Comparison of ENCODE assay signal across 8 mouse cellular contexts in the genomic region with DNA sequence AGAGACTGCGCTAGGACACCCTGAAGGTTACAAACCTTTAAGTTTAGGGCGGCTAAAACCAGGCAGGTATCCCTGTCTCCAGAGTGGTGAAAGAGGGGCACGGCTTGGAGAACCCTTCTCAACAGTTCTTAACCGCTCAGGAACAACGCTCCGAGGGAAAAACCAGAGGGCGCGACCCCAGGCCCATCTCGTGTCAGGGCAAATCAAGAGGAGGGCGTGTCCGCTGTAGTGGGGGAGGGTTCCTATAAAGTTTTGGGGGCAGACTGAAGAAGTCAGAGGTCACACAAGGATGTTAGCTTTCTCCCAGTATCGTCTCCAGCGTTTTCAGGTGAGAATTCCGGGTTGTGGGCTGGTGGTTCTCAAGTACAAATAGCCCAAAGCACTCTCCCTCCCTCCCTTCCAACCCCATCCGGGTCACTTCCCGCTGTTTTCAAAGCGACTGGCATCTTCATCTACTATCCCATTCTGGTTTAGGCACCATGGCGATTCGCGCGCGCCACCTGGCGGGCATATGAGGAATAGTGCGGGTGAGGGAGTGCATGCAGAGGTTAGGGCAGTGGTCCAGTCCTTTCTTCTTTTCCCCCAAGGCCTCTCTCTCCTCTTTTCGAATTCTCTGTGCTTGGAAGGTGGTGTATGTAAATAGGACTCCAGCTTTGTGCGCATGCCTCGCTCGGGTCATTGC. TPM values are rescaled to one million over a fixed set of nuclear protein-coding genes. Genes with fewer than 3 reads are reported as not detected.
A peak's percentile ranks its signal among the peaks of the same experiment; 100 is the strongest.
DNase-seq lines count a peak whose midpoint lies in the region; ATAC-seq lines count a peak whose summit lies in the region.

TSS of gene Ccdc83 (minus strand) at position 489 of the 682 bp plus-strand sequence.

- intact Hi-C loops in heart, postnatal 14 days (cut with DNase I), result loop anchor here (1.0 to 10.0 kb wide), 3 partner anchors 111 to 267 kb away; no protein-coding TSS in a partner anchor

- peaks cover 3% of the 10 kb centered on the region for H3K4me1 ChIP-seq in forebrain, embryonic 14.5 days (ENCODE audit: control insufficient read depth, insufficient read depth, low read length)
- peaks cover 4% of the 10 kb centered on the region for H3K4me1 ChIP-seq in liver, embryonic 16.5 days (ENCODE audit: control insufficient read depth, low read depth, low read length)
- peaks cover 26% of the 10 kb centered on the region for H3K4me1 ChIP-seq in neural tube, embryonic 13.5 days (replicated peaks)

- DNase-seq in ES-CJ7 (ENCODE audit: low read depth, low spot score), result peak; percentile 92
- DNase-seq in cerebellum, adult 11 months, result peak; percentile 67
- DNase-seq in forebrain, embryonic 14.5 days (ENCODE audit: low spot score), result peak; percentile 84
- peak; percentile 82 to 87 for DNase-seq in heart, postnatal 14 days
- DNase-seq in large intestine, adult 2 months (ENCODE audit: low read depth, low spot score), result peak; percentile 37
- DNase-seq in telencephalon, adult 2 months (ENCODE audit: low read depth, low spot score), result peak; percentile 21

- H3K27ac ChIP-seq in forebrain, embryonic 14.5 days (ENCODE audit: low read depth, low read length), result no peak within 1 kb of the TSS
- no peak within 1 kb of the TSS for H3K27ac ChIP-seq in liver, embryonic 16.5 days (ENCODE audit: low read length)
- no peak within 1 kb of the TSS for H3K27ac ChIP-seq in neural tube, embryonic 13.5 days (replicated peaks)

- H3K9ac ChIP-seq in forebrain, embryonic 14.5 days (ENCODE audit: low read length), result peak within 1 kb of the TSS; percentile 9; the same call in 1 of the 2 replicates
- H3K9ac ChIP-seq in liver, embryonic 16.5 days (ENCODE audit: low read depth, low read length), result no peak within 1 kb of the TSS
- H3K9ac ChIP-seq in neural tube, embryonic 13.5 days, result peak within 1 kb of the TSS; percentile 41; the same call in 1 of the 2 replicates

- no peaks in the 10 kb centered on the region for H3K27me3 ChIP-seq in forebrain, embryonic 14.5 days (replicated peaks; ENCODE audit: control insufficient read depth, insufficient read depth, low read length)
- no peaks in the 10 kb centered on the region for H3K27me3 ChIP-seq in liver, embryonic 16.5 days (ENCODE audit: control insufficient read depth, insufficient read depth, low read depth, low read length)
- no peaks in the 10 kb centered on the region for H3K27me3 ChIP-seq in neural tube, embryonic 13.5 days

- H3K9me3 ChIP-seq in forebrain, embryonic 14.5 days (replicated peaks; ENCODE audit: control insufficient read depth, low read length), result no peaks in the 10 kb centered on the region
- H3K9me3 ChIP-seq in liver, embryonic 16.5 days (replicated peaks; ENCODE audit: control insufficient read depth, low read length), result no peaks in the 10 kb centered on the region
- H3K9me3 ChIP-seq in neural tube, embryonic 13.5 days, result no peaks in the 10 kb centered on the region

- peak; percentile 80 for ATAC-seq in forebrain, embryonic 14.5 days
- no peak for ATAC-seq in liver, embryonic 16.5 days (ENCODE audit: low read depth)
- ATAC-seq in neural tube, embryonic 13.5 days (ENCODE audit: low read depth), result peak; percentile 88

- 7% methylated on average over 28 of the region's 28 CpGs for WGBS in forebrain, embryonic 14.5 days
- 7% methylated on average over 28 of the region's 28 CpGs for WGBS in large intestine, adult 2 months
- WGBS in liver, embryonic 16.5 days (ENCODE audit: insufficient replicate concordance), result 6% methylated on average over 28 of the region's 28 CpGs
- 6% methylated on average over 28 of the region's 28 CpGs for WGBS in neural tube, embryonic 13.5 days

- no peak within 1 kb of the TSS; the same call in 1 of the 2 replicates for H3K4me3 ChIP-seq in forebrain, embryonic 14.5 days (ENCODE audit: low read depth, low read length)
- H3K4me3 ChIP-seq in liver, embryonic 16.5 days (ENCODE audit: low read depth, low read length), result peak within 1 kb of the TSS; percentile 34
- peak within 1 kb of the TSS; percentile 19 for H3K4me3 ChIP-seq in neural tube, embryonic 13.5 days

- peak within 1 kb of the TSS; percentile 42 for H3K4me2 ChIP-seq in forebrain, embryonic 14.5 days (ENCODE audit: low read length)
- H3K4me2 ChIP-seq in liver, embryonic 16.5 days (ENCODE audit: low read depth, low read length), result peak within 1 kb of the TSS; percentile 48
- peak within 1 kb of the TSS; percentile 51 for H3K4me2 ChIP-seq in neural tube, embryonic 13.5 days

- H3K36me3 ChIP-seq in forebrain, embryonic 14.5 days (ENCODE audit: control insufficient read depth, insufficient read depth, low read length), result no peaks in the 10 kb centered on the region
- no peaks in the 10 kb centered on the region for H3K36me3 ChIP-seq in liver, embryonic 16.5 days (ENCODE audit: control insufficient read depth, insufficient read depth)
- H3K36me3 ChIP-seq in neural tube, embryonic 13.5 days, result no peaks in the 10 kb centered on the region

RNA-seq across cellular contexts. Expression of gene Ccdc83, which starts in this region (rescaled TPM):
- polyA plus RNA-seq in forebrain, embryonic 14.5 days (2014; fragmentation: Nextera tagmentation; extraction: Ambion mirVana), result not detected in 2 replicates
- total RNA-seq in heart, postnatal 14 days (2021), result under 1 TPM in 1 of 2 experiments, not detected in 1; 0.26 TPM
- not detected in 2 replicates for polyA plus RNA-seq in large intestine, adult 2 months (2012; rRNA removed)
- not detected in 2 replicates for polyA plus RNA-seq in liver, embryonic 16.5 days (2015; fragmentation: Nextera tagmentation; extraction: Ambion mirVana)
- not detected in 2 replicates for polyA plus RNA-seq in neural tube, embryonic 13.5 days (2015; fragmentation: Nextera tagmentation; extraction: Ambion mirVana)

Comparison
In these comparisons a context has a peak if more than half of its experiments do, and no peak if none do; other contexts are left out.
1. Peak in DNase-seq, ATAC-seq, H3K9ac ChIP-seq and H3K4me2 ChIP-seq in forebrain, embryonic 14.5 days; RNA of the gene not detected or under 1 TPM.
2. Peak in DNase-seq in heart, postnatal 14 days; RNA of the gene not detected or under 1 TPM.
3. Peak in DNase-seq in large intestine, adult 2 months; RNA of the gene not detected or under 1 TPM.
4. Peak in ATAC-seq, H3K4me3 ChIP-seq, H3K9ac ChIP-seq and H3K4me2 ChIP-seq in neural tube, embryonic 13.5 days; RNA of the gene not detected or under 1 TPM.
5. DNase-seq: peak in every context shown above with its lines; median percentile 92 in ES-CJ7; 84 in heart, postnatal 14 days; 84 in forebrain, embryonic 14.5 days; 67 in cerebellum, adult 11 months; 37 in large intestine, adult 2 months; 21 in telencephalon, adult 2 months.